Mouse (Mus musculus): ENCODE results near the gene Ppp1r9a.
"Not testable (repeated sequence)": the region's sequence is repeated elsewhere in the genome, so short reads cannot be mapped to it uniquely, and the experiment has no call there.

Gene Ppp1r9a

DNA sequence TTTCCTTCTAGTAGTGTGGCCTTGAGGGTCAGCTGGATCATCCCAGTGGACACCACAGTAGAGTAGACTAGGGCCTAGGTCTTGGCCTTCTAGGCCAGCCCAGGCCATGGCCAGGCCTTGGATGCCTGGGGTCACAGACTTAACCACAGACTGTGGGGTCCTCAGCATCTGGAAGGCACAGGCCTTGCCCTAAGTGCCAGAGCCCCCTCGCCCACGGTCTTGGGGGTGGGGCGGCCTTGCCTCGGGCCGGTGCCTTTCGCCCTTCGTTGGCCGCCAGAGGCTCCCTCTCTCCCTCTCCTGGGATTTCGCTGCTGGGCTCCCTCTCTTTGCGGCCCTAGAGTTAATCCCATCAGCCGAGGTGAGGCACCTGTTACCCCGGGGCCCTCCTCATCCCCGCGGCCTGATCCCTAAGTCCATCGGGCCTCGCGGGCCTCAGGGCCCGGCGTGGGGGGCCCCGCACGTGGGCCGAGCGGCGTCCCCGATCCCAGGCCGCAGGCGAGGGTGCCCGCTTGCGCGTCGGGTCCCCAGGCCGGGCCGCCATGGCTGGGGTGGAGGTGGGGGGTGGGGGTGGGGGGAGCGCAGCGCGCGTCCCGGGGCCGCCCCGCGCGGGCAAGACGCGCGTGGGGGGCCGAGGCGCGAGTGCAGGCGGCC lies at the start of gene Ppp1r9a:
TSS of gene Ppp1r9a (plus strand) at position 244 of the 651 bp plus-strand sequence.
- DNase-seq (ENCODE audit: low spot score in 2 of 2): peak; percentile 42

DNA sequence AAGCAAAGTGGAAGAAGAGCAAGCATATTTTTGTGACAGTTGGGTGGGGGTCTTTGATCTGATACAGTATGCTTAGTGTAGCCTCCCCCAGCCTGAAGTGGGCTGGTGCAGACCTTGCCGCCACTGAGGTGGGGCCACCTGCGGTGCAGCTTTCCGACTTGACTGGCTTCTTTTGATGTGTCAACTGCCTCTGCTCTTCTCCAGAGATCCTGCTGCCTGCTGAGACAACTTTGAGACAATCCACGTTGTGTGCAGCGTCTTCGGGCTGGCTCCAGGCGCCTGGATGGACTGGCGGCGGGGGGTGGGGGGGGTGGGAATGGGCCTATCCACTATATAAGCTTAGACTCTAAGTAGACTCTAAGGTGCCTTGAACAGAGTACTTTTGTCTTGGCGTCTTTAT lies 47.5 kb upstream of the Ppp1r9a start:
- DNase-seq (ENCODE audit: low spot score in 2 of 2): no peak

DNA sequence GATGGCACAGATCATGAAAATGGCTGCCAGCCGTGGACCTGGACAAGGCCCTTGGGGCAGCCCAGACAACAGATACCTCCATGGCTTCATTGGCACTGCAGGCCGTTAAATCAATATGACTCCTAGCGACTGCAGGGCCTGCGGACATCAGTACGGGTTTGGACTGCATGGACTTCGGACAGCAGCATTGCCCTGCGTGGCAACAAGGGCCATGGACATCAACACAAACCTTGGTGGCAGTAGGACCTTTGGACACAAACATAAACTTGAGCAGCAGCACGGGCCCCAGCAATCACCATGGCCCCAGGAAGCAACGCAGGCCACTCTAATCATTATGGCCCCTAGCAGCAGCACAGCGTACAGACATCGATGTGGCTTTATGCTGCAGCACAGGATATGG lies 45.8 kb upstream of the Ppp1r9a start:
- DNase-seq (ENCODE audit: low spot score in 2 of 2): no peak

DNA sequence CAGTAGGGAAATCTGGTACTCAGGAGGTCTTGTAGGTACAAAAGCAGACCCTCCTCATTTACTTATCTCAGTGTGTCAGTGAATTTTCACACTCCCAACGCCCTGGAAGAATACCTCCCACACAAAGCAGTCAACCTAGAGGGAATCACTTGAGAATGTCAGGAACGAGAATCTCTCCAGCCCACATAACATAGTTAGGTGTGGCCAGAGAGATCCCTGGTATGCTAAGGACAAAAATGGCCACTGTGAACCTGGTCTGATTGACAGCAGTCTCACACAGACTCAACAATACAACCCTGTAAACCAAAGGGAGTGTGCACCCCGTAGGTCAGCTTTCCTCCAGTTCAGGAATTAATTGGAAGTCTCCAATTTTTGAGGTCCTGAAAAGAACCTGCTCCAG lies 18.4 kb upstream of the Ppp1r9a start:
- DNase-seq (ENCODE audit: low spot score in 2 of 2): no peak

DNA sequence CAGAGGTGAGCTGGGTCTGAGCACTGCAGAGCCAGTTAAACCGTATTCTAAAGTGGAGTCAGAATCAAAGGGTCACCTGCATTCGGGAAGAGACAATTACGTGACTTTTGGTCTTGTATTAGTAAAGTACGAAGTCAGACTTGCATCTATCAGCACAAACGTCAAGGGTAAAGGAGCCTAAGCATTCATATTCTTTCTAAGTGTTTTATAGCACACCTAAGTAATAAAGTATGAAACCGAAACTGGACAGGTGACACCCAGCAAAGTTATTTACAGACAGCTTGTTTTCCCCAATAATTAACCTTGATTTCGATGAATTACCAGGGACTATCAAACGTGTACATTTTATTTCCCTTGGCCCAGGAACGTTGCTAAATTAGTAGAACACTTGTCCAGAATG lies 13.2 kb upstream of the Ppp1r9a start:
- DNase-seq (ENCODE audit: low spot score in 2 of 2): no peak

DNA sequence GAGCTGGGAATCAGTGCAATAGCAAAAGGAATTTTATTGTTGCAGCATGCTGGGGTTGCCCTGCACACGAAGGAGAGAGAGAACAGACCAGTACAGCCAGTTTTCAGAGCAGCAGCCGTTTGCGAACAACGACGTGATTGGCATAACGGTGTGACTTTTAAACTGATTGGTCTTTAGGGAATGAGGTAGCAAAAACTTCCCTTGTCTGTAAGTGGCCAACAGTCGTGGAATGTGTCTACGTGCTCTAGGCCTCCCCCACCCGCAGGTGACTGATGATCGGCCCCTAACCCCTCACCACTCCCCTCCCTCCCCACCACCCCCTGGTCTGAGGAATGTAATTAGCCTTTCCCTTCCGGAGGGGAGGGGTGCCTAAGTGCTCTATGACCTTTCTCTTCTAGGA lies 10.3 kb upstream of the Ppp1r9a start:
- no peak for DNase-seq (ENCODE audit: low spot score in 2 of 2)

DNA sequence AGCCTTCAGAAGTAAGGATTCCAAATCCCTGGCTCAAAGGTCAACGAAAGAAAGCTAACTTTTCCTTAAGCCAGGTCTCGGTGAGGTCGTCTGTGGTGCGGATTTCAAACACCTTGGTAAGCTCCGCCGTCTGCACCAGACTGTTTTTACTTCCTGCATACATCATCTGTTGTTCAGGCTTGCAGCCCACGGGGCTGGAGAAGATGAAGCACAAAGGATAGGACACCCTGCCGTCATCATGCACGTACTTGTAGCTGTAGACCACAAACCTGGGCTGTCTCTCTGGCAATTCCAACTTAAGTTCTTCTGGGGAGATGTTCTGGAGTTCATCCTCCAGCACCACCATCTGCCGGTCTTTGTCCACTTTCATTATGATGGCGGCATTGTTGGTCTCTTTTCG lies 9.4 kb upstream of the Ppp1r9a start:
- not testable (repeated sequence) for DNase-seq (ENCODE audit: low spot score in 2 of 2)

DNA sequence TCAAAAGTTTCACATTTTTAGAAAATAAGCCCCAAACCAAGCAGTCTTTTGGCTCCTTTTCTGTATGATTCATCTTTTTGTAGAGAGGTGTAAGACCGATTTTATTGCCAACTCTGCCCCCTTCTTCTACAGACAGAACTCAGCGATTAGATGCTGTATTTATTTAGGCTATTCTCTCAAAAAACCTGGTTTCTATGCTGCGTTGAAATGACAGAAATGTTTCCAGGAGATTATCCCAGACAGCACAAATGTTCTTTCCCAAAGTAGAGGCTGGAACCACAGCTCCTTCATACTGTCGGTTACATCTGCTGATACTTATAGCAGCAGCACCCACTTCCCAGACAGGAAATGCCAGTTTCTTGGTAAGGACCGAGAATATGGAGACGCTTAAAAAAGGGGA lies 2.8 kb upstream of the Ppp1r9a start:
- DNase-seq (ENCODE audit: low spot score in 2 of 2): no peak

DNA sequence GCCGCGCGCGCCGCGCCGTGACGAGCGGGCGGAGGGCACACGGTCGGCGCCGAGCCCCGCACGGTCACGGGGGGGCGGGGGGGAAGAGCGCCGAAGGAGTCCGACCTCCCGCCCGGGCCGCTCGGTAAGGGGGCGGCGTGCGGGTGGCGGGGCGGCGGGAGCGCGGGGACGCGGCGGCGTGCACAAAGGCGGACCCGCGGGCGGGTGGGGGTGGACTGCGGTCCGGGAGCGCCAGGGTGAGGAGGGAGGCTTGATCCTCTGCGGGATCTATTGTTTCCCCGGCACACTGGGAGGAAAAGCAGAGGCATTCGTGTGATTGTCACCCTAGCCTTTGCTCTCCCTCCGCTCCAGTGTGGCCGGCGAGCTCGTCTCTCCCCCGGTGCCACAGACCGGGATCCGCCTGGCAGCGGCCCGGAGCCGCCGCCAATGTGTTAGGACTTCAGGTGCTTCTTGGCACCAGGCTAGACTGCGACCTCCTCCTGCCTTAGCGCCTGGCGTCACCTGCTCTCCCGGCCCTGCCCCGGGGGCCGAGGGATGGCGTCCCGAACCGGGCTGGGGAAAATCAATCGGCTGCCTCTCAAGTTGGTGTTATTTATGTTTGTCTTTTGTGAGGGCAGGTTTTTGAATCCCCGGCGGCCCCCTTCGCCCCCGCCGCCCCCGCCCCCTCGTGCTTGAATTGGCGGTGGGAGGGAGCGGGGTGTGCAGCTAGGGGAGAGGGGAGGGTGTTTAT lies 773 bp downstream of the Ppp1r9a start:
- peak; percentile 15 to 18 for DNase-seq (ENCODE audit: low spot score in 2 of 2)

DNA sequence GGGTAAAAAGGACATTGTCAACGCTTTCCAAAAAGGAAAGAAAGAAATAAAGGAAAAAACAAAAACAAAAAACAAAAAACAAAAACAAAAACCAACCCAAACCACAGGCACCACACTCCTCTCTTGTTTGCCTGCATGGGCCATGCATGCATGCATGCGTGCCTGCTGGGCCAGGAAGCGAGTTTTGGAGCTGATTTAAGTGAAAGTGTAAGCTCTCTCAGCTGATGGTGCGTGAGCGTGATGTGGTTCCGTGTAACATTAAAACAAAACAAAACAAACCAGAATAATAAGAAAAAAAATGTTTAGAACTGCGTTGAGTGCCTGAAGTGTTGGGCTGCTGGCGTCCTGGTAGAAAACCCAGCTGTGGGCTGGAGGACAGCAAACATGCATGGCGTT lies 1.3 kb downstream of the Ppp1r9a start:
- peak in 1 of 2 experiments; percentile 7 for DNase-seq (ENCODE audit: low spot score in 2 of 2)

DNA sequence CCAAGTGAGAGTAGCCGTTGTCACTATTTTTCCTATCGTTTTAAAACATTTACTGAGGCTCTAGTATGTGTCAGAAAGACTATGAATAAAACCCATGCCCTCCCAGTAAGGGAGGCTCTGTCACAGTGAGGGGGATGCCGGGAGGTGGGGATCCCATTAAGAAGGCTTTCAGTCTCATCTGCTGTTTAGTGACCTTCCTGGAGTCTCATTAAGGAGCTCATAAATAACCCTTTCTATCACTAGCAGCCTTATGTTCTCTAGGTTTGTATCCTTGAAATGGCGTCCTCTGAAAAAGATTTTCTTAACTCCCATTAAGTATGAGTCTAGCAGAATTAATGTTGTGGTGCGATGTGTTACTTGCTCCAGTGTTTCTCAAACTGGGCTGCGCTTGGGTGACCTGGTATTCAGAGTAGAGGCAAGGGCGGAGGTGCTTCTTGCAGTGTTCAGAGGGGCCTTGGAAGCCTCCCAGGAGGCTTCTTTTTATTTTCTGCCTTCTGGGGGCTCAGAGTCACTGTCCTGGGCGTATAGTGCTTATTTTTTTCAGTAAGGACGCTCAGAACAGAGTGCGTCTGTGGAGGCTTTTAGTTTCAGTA lies 7.4 kb downstream of the Ppp1r9a start:
- DNase-seq (ENCODE audit: low spot score in 2 of 2): no peak

DNA sequence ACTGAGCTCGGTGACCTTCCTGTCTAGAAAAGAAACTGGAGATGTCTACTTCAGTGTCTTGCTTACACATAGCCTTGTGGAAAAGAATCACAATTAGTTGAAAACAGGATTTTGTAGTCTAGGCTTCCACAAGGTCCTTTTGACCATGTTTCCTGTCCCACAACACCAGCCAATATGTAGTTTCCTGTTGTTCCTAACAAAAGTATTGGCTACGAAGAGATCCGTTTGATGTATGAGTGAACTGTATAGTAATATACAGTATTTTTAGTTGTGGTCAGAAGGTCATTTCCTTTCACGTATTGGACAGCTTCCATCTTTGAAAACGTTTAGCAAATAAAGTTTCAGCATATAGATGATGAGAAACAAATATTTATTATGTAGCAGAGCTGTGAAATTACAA lies 15.8 kb downstream of the Ppp1r9a start:
- no peak for DNase-seq (ENCODE audit: low spot score in 2 of 2)

DNA sequence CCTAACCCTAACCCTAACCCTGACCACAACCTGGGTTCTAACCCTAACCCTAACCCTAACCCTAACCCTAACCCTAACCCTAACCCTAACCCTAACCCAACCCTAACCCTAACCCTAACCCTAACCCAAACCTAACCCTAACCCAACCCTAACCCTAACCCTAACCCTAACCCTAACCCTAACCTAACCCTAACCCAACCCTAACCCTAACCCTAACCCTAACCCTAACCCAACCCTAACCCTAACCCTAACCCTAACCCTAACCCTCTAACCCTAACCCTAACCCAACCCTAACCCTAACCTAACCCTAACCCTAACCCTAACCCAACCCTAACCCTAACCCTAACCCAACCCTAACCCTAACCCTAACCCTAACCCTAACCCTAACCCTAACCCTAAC lies 21.1 kb downstream of the Ppp1r9a start:
- DNase-seq (ENCODE audit: low spot score in 2 of 2): not testable (repeated sequence)

DNA sequence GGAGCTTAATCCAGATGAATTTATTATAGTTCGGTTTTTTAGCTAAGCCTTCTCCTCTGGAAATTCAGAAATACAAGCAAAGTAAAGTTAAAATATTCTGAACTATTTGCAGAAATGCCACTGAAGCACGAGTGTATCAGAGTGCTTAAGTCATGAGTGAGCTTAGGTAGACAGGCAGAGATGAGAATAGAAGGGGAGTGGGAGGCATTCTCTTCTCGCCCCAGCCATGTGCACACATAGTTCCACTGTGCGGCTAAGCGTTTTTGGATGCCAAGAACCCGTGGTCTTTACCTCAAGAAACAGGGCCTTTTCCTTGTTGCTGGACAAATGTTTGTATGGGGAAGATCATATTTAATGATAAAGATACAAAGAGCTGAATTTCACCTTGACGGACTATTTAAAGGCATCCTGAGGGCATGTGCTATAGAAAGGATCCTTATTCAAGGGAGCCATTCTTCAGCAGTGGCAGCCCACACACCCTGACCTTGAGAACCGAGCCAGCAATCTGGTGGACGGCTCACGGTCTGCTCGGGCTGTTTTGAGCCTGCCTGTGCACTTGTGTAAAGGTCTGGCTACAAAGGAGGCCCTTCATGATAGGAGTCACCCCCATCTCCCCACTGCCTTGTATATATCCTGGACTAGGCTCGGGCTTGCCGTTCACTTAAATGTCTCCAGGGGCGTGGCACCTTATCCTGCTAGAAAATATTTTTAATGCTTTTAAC lies 23.4 kb downstream of the Ppp1r9a start:
- no peak for DNase-seq (ENCODE audit: low spot score in 2 of 2)

DNA sequence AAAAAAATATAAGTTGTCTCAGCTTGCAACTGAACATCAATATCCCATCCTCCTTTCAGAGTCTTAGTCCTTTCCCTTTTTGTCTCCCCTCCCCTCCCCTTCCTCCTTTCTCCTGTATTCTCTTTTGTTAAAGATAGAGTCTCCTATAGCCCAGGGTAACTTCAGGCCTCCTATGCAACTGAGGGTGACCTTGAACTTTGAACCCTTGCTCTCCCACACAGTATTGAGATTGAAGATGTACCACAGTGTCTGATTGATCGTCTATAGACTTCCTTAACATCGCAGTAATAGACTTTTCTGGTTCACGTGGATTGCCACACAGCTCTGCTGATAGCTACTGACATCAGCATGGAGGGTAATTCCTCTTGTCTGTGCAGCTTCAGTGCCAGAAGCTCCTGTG lies 27.6 kb downstream of the Ppp1r9a start:
- DNase-seq (ENCODE audit: low spot score in 2 of 2): no peak

DNA sequence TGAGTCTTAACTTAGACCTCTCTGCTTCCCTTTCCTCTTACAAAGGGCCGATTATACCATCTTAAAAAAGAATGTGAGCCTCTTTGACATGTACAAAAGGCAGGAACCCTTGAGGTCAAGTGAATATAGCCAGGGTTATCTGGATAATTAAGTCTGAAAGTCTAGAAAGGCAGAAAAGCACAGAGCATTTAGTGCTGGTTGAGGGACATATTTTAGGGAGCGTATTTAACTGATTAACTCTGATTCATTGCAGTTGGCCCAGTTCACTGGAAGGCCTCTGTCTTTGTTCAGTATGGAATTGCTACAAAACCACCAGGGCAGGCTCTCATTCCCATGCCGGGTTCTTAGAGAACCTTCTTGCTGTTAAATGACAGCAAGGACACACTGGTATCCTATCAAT lies 36.2 kb downstream of the Ppp1r9a start:
- DNase-seq (ENCODE audit: low spot score in 2 of 2): no peak

DNA sequence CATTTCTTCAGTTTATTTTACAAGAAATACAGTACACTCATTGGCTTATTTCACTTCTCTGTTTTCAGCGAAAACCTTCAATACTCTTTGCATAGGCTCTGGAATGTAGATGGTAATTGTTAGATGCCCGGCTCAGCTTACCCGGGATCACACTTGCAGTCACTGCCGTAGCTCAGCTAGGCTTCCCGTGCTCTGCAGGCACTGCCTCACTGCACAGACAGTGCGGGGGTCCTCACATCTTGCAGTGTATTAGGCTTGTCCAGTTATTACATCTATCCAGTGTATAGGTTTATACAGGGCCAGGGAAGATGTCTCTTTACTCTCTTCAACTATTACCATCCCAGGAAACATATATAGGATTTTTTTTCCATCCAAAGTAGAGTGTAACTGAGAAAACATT lies 37.4 kb downstream of the Ppp1r9a start:
- no peak for DNase-seq (ENCODE audit: low spot score in 2 of 2)

DNA sequence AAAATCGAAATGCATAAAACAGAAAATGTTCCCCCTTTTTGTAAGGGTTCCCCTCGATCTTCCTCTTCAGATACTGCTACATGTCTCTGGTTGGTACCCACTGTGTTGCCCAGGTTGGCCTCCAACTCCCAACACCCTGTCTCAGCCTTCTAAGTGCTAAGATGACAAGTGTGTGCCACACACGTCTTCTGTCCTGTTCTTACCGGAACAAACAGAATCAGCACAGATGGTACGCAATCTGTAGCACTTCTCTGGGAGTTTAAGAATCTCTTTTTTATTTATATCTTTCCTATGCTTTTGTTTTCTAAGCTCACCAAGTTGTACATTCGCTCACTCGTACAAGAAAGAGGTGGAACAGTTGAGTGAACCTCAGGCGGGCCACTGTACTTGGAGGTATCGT lies 37.9 kb downstream of the Ppp1r9a start:
- DNase-seq (ENCODE audit: low spot score in 2 of 2): no peak

DNA sequence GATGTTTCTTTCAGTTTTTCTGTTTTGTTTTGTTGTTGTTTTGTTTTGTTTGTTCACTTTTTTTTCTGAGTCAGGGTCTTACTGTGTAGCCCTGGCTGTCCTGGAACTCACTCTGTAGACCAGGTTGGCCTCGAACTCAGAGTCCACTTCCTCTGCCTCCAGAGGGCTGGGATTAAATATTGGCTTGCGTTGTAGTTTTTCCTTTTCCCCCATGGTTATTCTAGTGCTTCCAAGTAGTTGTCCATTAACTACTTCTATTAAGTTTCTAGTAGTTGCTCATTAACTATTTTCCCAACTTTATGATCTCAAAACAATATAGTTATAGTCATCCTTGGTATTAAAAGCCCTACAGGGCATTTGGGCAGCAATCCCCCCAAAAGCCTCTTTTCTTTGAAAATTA lies 41.1 kb downstream of the Ppp1r9a start:
- DNase-seq (ENCODE audit: low spot score in 2 of 2): no peak

DNA sequence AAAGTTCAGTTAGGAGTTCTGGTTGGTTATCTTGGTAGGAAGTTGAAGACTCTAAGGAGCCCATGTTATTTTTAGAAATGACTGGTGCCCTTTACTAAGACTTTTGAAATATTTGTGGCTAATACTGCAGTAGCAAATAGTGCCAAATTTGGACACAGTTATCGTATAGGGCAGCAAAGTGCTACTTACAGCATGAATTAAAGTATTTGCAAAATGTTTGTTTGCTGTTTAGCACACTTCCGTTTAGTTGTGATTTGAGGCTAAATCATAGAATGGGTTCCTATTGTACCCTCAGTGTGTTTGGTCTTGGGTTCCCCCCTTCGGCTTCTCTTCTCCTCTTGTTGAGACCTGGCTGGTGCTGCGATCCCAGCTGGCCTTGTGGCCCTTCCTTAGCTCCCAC lies 45.3 kb downstream of the Ppp1r9a start:
- no peak for DNase-seq (ENCODE audit: low spot score in 2 of 2)

DNA sequence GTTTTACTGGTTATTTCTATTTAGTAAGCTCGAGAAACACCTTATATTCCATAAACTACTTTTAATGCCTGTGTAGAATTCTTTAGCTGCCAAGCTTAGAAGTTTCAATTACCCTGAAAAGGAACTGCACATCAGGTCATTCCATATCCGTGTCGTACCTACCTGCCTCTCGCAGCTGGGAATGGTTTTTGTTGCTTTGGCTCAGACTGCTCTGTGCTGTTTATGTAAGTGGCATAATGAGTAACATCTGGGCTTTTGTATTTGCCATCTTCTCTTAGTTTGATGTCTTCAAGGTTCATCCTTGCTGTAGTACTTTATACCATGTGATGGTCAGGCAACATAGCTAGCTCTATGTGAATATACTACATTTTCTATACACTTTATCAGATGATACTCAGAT lies 47.0 kb downstream of the Ppp1r9a start:
- DNase-seq (ENCODE audit: low spot score in 2 of 2): no peak

DNA sequence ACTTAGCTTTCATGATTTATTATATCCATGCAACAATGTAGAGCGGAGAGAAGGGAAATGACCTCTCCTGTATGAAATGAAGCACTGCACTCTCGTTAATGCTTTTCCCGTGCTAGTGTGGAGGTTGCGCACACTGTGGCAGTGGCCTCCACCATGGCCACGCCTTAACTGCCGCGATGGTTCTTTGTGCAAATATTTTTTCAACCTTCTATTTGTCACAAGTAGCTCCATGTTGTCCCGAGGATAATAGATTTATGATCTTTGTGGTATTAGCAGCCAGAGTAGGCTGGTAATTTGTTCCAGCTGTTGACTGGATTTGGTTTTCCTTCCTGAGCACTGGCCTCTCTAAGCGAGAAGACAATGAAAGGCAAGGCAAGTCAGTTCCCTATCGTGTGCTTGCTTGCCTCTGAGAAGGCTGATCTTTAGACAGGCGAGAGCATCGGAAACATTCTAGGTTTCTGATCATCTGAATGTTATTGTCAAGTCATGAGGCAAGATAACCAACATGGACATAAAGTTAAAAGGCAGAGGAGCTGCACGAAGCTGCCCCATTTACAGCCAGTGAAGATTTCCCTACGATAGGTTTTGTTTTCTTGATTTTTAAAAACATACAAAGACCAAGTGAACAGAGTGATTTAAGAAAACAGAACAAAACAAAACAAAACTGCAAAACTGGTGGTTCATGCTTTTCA lies 50.5 kb downstream of the Ppp1r9a start:
- no peak for DNase-seq (ENCODE audit: low spot score in 2 of 2)
